Mouse (Mus musculus) brain, embryonic 14.5 days (tissue): ENCODE measurements around the gene Plcl2.

Experiments used
- CTCF ChIP-seq: fragments of 200-500 bp; IDR thresholded peaks from 2 replicates; pipeline ENCODE4 v1.5.1; 2012; ENCODE audit warnings: inconsistent platforms, mild to moderate bottlenecking, moderate library complexity, borderline replicate concordance; ENCODE audit not compliant: insufficient read depth, insufficient read length; ENCODE audit errors: extremely low read depth
- POLR2A ChIP-seq: fragments of 200-500 bp; IDR thresholded peaks from 2 replicates; pipeline ENCODE4 v1.6.1; 2012; ENCODE audit warnings: mild to moderate bottlenecking, inconsistent platforms, borderline replicate concordance; ENCODE audit not compliant: poor library complexity, insufficient read depth, insufficient read length, severe bottlenecking; ENCODE audit errors: extremely low read depth

GRCm38 (mm10) chr17:50687670-50688069 is 178.5 kb downstream of the Plcl2 start:
- no peak for TF ChIP-seq CTCF
- TF ChIP-seq POLR2A: no peak
